8 mouse cellular contexts compared by ENCODE assay signal in the genomic region with DNA sequence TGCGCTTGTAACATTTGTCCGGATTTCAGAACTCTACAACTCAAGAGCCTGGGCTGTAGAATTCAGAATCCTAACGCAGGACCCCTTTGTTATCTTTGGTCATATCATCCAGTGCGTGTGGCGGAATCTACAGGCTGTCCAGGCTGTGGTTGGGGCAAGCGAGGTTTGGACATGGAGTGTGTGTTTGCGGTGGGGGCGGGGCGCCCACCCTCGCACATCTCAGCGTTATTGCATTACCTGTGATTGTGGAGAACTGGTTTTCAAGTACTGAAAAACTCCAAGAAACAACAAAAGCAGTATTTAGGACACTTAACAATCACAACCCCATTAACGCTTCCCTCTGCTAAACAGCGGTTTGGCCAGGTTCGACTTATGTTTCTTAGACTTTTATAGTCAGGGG. TPM values are rescaled to one million over a fixed set of nuclear protein-coding genes. Genes with fewer than 3 reads are reported as not detected.
DNase-seq lines count a peak whose midpoint lies in the region; ATAC-seq and TF ChIP-seq lines count a peak whose summit lies in the region.

No protein-coding gene starts in this region.

- no peaks in the 10 kb centered on the region for H3K27me3 ChIP-seq in lung, embryonic 14.5 days (ENCODE audit: insufficient read depth, low read length)
- no peaks in the 10 kb centered on the region for H3K27me3 ChIP-seq in cerebellum, adult 2 months (ENCODE audit: control insufficient read depth, insufficient read depth, low read length)
- no peaks in the 10 kb centered on the region for H3K27me3 ChIP-seq in forebrain, embryonic 12.5 days
- H3K27me3 ChIP-seq in limb, embryonic 14.5 days (ENCODE audit: control insufficient read depth, insufficient read depth, low read length): no peaks in the 10 kb centered on the region
- H3K27me3 ChIP-seq in small intestine, adult 2 months (ENCODE audit: control insufficient read depth, insufficient read depth, low read length): no peaks in the 10 kb centered on the region

- H3K9ac ChIP-seq in lung, embryonic 14.5 days: peak overlapping the region; percentile 65
- H3K9ac ChIP-seq in forebrain, embryonic 12.5 days: peak overlapping the region; percentile 61
- H3K9ac ChIP-seq in limb, embryonic 14.5 days (ENCODE audit: low read depth, low read length, severe bottlenecking): peak overlapping the region; percentile 57

- intact Hi-C loops in left cerebral cortex, postnatal 36 days (cut with DNase I): loop anchor here (5.0 kb wide), 1 partner anchor 142 kb away; the partner anchor contains the start of gene Lrrc66

- no peaks in the 10 kb centered on the region for H3K9me3 ChIP-seq in lung, embryonic 14.5 days (ENCODE audit: low read depth, low read length)
- no peaks in the 10 kb centered on the region for H3K9me3 ChIP-seq in forebrain, embryonic 12.5 days
- no peaks in the 10 kb centered on the region for H3K9me3 ChIP-seq in limb, embryonic 14.5 days (ENCODE audit: control insufficient read depth, low read length)

- peak overlapping the region; percentile 91 for H3K27ac ChIP-seq in lung, embryonic 14.5 days (ENCODE audit: low read depth)
- H3K27ac ChIP-seq in cerebellum, adult 2 months (ENCODE audit: insufficient read depth, low read length): no peak overlapping the region
- H3K27ac ChIP-seq in forebrain, embryonic 12.5 days: peak overlapping the region; percentile 88
- H3K27ac ChIP-seq in limb, embryonic 14.5 days (replicated peaks; ENCODE audit: low read depth, low read length): peak overlapping the region; percentile 77
- H3K27ac ChIP-seq in small intestine, adult 2 months (ENCODE audit: insufficient read depth, low read depth, low read length): no peak overlapping the region

- H3K4me2 ChIP-seq in lung, embryonic 14.5 days: peak overlapping the region; percentile 96
- H3K4me2 ChIP-seq in forebrain, embryonic 12.5 days: peak overlapping the region; percentile 82
- H3K4me2 ChIP-seq in limb, embryonic 14.5 days (replicated peaks; ENCODE audit: low read depth, low read length, severe bottlenecking): peak overlapping the region; percentile 91

- H3K4me3 ChIP-seq in lung, embryonic 14.5 days (ENCODE audit: low read depth, low read length): peak overlapping the region; percentile 79
- H3K4me3 ChIP-seq in cerebellum, adult 2 months (replicated peaks; ENCODE audit: insufficient read depth, low read depth, low read length): peak overlapping the region; percentile 56
- peak overlapping the region; percentile 71 for H3K4me3 ChIP-seq in forebrain, embryonic 12.5 days (replicated peaks)
- peak overlapping the region; percentile 81 for H3K4me3 ChIP-seq in limb, embryonic 14.5 days (replicated peaks; ENCODE audit: low read length)
- peak overlapping the region; percentile 68 for H3K4me3 ChIP-seq in small intestine, adult 2 months (ENCODE audit: low read depth, low read length)

- WGBS in lung, embryonic 14.5 days: 4% methylated on average over 14 of the region's 14 CpGs
- WGBS in cerebellum, adult 2 months: 5% methylated on average over 14 of the region's 14 CpGs
- 5% methylated on average over 14 of the region's 14 CpGs for WGBS in forebrain, embryonic 12.5 days
- WGBS in limb, embryonic 14.5 days: 3% methylated on average over 14 of the region's 14 CpGs
- 5% methylated on average over 14 of the region's 14 CpGs for WGBS in small intestine, adult 2 months

- no peak for TF ChIP-seq POLR2A in cerebellum, adult 2 months (IDR thresholded peaks at IDR 0.05; ENCODE audit: borderline replicate concordance, insufficient read depth, low read length)
- no peak for TF ChIP-seq POLR2A in limb, embryonic 14.5 days (IDR thresholded peaks at IDR 0.05; ENCODE audit: borderline replicate concordance, extremely low read depth, insufficient read depth, insufficient read length)
- TF ChIP-seq POLR2A in small intestine, adult 2 months (IDR thresholded peaks at IDR 0.05; ENCODE audit: low read depth, low read length): no peak

- no peak for TF ChIP-seq CTCF in lung, embryonic 14.5 days (IDR thresholded peaks at IDR 0.05; ENCODE audit: low read depth)
- no peak for TF ChIP-seq CTCF in cerebellum, adult 2 months (IDR thresholded peaks at IDR 0.05; ENCODE audit: borderline replicate concordance, insufficient read depth, low read depth, low read length)
- TF ChIP-seq CTCF in small intestine, adult 2 months (IDR thresholded peaks at IDR 0.05; ENCODE audit: extremely low read depth, insufficient read length, insufficient replicate concordance, low read depth, low read length): no peak

- peak; percentile 43 for DNase-seq in lung, embryonic 14.5 days
- no peak for DNase-seq in lung, postnatal 25 days (ENCODE audit: low spot score)
- DNase-seq in cerebellum, adult 2 months: peak in 1 of 2 experiments; percentile 33
- DNase-seq in limb, embryonic 14.5 days (ENCODE audit: low spot score): no peak
- no peak for DNase-seq in natural killer cell, adult 2 months (ENCODE audit: low spot score in 2 of 2)
- DNase-seq in left cerebral cortex, postnatal 36 days (ENCODE audit: low spot score in 2 of 2): no peak

- H3K4me1 ChIP-seq in lung, embryonic 14.5 days (ENCODE audit: insufficient read depth): no peaks in the 10 kb centered on the region
- no peaks in the 10 kb centered on the region for H3K4me1 ChIP-seq in cerebellum, adult 2 months (ENCODE audit: control insufficient read depth, insufficient read depth, low read length)
- peaks cover 15% of the 10 kb centered on the region for H3K4me1 ChIP-seq in forebrain, embryonic 12.5 days
- H3K4me1 ChIP-seq in limb, embryonic 14.5 days (ENCODE audit: control insufficient read depth, insufficient read depth, low read length): peaks cover 4% of the 10 kb centered on the region
- H3K4me1 ChIP-seq in small intestine, adult 2 months (ENCODE audit: control insufficient read depth, insufficient read depth, insufficient read length, low read length): peaks cover 5% of the 10 kb centered on the region; the same call in 1 of the 2 replicates

- H3K36me3 ChIP-seq in lung, embryonic 14.5 days (ENCODE audit: insufficient read depth): no peaks in the 10 kb centered on the region
- no peaks in the 10 kb centered on the region for H3K36me3 ChIP-seq in forebrain, embryonic 12.5 days (replicated peaks)
- H3K36me3 ChIP-seq in limb, embryonic 14.5 days (ENCODE audit: control insufficient read depth, insufficient read depth, low read length): no peaks in the 10 kb centered on the region
- H3K36me3 ChIP-seq in small intestine, adult 2 months (ENCODE audit: control insufficient read depth, insufficient read depth, low read length): no peaks in the 10 kb centered on the region

- ATAC-seq in lung, embryonic 14.5 days (ENCODE audit: insufficient read depth): no peak
- ATAC-seq in forebrain, embryonic 12.5 days (ENCODE audit: low FRiP score): no peak
- ATAC-seq in limb, embryonic 14.5 days (ENCODE audit: low FRiP score, low read depth): no peak

RNA-seq across cellular contexts. Expression of gene Dcun1d4, which starts 9.1 kb away (rescaled TPM):
- 32.4 and 34.5 TPM in 2 replicates for polyA plus RNA-seq in lung, embryonic 14.5 days (2014; fragmentation: Nextera tagmentation; extraction: Ambion mirVana)
- 36.1 and 41.7 TPM in 2 replicates for polyA plus RNA-seq in cerebellum, adult 2 months (2012; rRNA removed)
- polyA plus RNA-seq in forebrain, embryonic 12.5 days (2016; fragmentation: Nextera tagmentation; extraction: Ambion mirVana): 59.4 and 60.9 TPM in 2 replicates
- 19.4 and 19.9 TPM in 2 replicates for polyA plus RNA-seq in limb, embryonic 14.5 days (2012; rRNA removed)
- 27.0 and 34.2 TPM in 2 replicates for polyA plus RNA-seq in limb, embryonic 14.5 days (2014; fragmentation: Nextera tagmentation; extraction: Ambion mirVana)
- 1.6 and 2.8 TPM in 2 replicates for polyA plus RNA-seq in small intestine, adult 2 months (2012; rRNA removed)
- total RNA-seq in left cerebral cortex, postnatal 36 days (2021): 100 to 1,000 TPM; 120 to 135 TPM

Comparison
In these comparisons a context has a peak if more than half of its experiments do, and no peak if none do; other contexts are left out.
1. H3K27ac ChIP-seq: peak in lung, embryonic 14.5 days (single experiment), forebrain, embryonic 12.5 days (single experiment) and limb, embryonic 14.5 days (single experiment); none in cerebellum, adult 2 months (single experiment) and small intestine, adult 2 months (single experiment).
2. Peak in every context shown above with its lines, with median percentiles within 50 percentile points of each other: H3K4me2 ChIP-seq, H3K4me3 ChIP-seq and H3K9ac ChIP-seq.